Mouse (Mus musculus) layer of hippocampus, adult 8-10 months (tissue): ENCODE data around the gene Spag17. TPM values are rescaled to one million over a fixed set of nuclear protein-coding genes. Genes with fewer than 3 reads are reported as not detected.
A peak's percentile ranks its signal among the peaks of the same experiment; 100 is the strongest.
"Not testable (repeated sequence)": the region's sequence is repeated elsewhere in the genome, so short reads cannot be mapped to it uniquely, and the experiment has no call there.

Source experiments
- DNase-seq, 2 experiments: peaks; one replicate each; pipeline ENCODE4 v3.0.0; 2022; ENCODE audit warnings: low spot score in 2 of 2
- total RNA-seq, 4 experiments: library from RNA; stranded (reverse); gene quantifications; 2 replicates each; pipeline ENCODE4 v1.2.4; 2022

Spag17 gene
- under 1 TPM; 0.37 to 0.78 (median 0.58) TPM for total RNA-seq

- no peak for DNase-seq
These were observed at the start of gene Spag17 for GRCm38 (mm10) chr3:99885187-99885811. Gene Spag17 (plus strand): TSS chr3:99885406.

GRCm38 (mm10) chr3:99842333-99842732, 42.9 kb upstream of the Spag17 start:
- no peak for DNase-seq

- DNase-seq = no peak
These were observed 42.4 kb upstream of the Spag17 start for GRCm38 (mm10) chr3:99842808-99843207.

- no peak for DNase-seq
These were observed 42.0 kb upstream of the Spag17 start for GRCm38 (mm10) chr3:99843233-99843632.

- no peak for DNase-seq
These were observed 34.3 kb upstream of the Spag17 start for GRCm38 (mm10) chr3:99850926-99851325.

- no peak for DNase-seq
These were observed 30.6 kb upstream of the Spag17 start for GRCm38 (mm10) chr3:99854595-99854994.

- DNase-seq = no peak
These were observed 26.3 kb upstream of the Spag17 start for GRCm38 (mm10) chr3:99858922-99859321.

- no peak for DNase-seq
These were observed 20.5 kb upstream of the Spag17 start for GRCm38 (mm10) chr3:99864706-99865105.

- no peak for DNase-seq
These were observed 10.1 kb upstream of the Spag17 start for GRCm38 (mm10) chr3:99875137-99875536.

GRCm38 (mm10) chr3:99881498-99881897, 3.7 kb upstream of the Spag17 start:
- DNase-seq = no peak

GRCm38 (mm10) chr3:99883988-99884564, 1.1 kb upstream of the Spag17 start:
- no peak for DNase-seq

- DNase-seq = not testable (repeated sequence)
These were observed 9.5 kb downstream of the Spag17 start for GRCm38 (mm10) chr3:99894741-99895140.

GRCm38 (mm10) chr3:99913809-99914439, 28.7 kb downstream of the Spag17 start:
- no peak for DNase-seq

GRCm38 (mm10) chr3:99922944-99923343, 37.7 kb downstream of the Spag17 start:
- DNase-seq = no peak

GRCm38 (mm10) chr3:99930920-99931620, 45.9 kb downstream of the Spag17 start:
- no peak for DNase-seq

GRCm38 (mm10) chr3:99936159-99936558, 51.0 kb downstream of the Spag17 start:
- DNase-seq = no peak

- peak; percentile 11 to 62 for DNase-seq
These were observed 53.5 kb downstream of the Spag17 start for GRCm38 (mm10) chr3:99938611-99939286.

GRCm38 (mm10) chr3:99945171-99945570, 60.0 kb downstream of the Spag17 start:
- DNase-seq = no peak

- no peak for DNase-seq
These were observed 68.9 kb downstream of the Spag17 start for GRCm38 (mm10) chr3:99954039-99954602.

GRCm38 (mm10) chr3:99956517-99956916, 71.3 kb downstream of the Spag17 start:
- DNase-seq = no peak

GRCm38 (mm10) chr3:99959805-99960485, 74.7 kb downstream of the Spag17 start:
- DNase-seq = no peak
